Mouse (Mus musculus): ENCODE results near the gene Prkcq. TPM values are rescaled to one million over a fixed set of nuclear protein-coding genes. Genes with fewer than 3 reads are reported as not detected.

Gene Prkcq
- 2.6 and 2.8 TPM in 2 replicates for polyA plus RNA-seq (2014; fragmentation: Nextera tagmentation; extraction: Ambion mirVana)

GRCm38 (mm10) chr2:11171754-11172501 is at the start of gene Prkcq:
TSS of gene Prkcq (plus strand) at chr2:11172108.
- ATAC-seq (replicated peaks; ENCODE audit: low FRiP score, low TSS enrichment, low read depth) (peak; percentile 71), DNase-seq (ENCODE audit: low spot score) (peak; percentile 77)
- WGBS: 3% methylated on average over 39 of the region's 51 CpGs
- Histone ChIP-seq H3K27ac (ENCODE audit: low read depth) (no peak within 1 kb of the TSS), H3K9me3 (ENCODE audit: control insufficient read depth, low read length) (no peaks in the 10 kb centered on the region), H3K4me2 (ENCODE audit: low read length) (peak within 1 kb of the TSS; percentile 87), H3K9ac (ENCODE audit: low read length) (peak within 1 kb of the TSS; percentile 44), H3K27me3 (replicated peaks; ENCODE audit: control insufficient read depth, insufficient read depth, low read length) (peaks cover 9% of the 10 kb centered on the region; the same call in 1 of the 2 replicates), H3K36me3 (ENCODE audit: control insufficient read depth, insufficient read depth, low read length) (no peaks in the 10 kb centered on the region), H3K4me3 (ENCODE audit: low read depth, low read length) (peak within 1 kb of the TSS; percentile 55), H3K4me1 (replicated peaks; ENCODE audit: control insufficient read depth, insufficient read depth, low read length) (no peaks in the 10 kb centered on the region; the same call in 1 of the 2 replicates)

GRCm38 (mm10) chr2:11130881-11131280 is 41.0 kb upstream of the Prkcq start:
- WGBS: 66% methylated on average over 12 of the region's 12 CpGs

DNA sequence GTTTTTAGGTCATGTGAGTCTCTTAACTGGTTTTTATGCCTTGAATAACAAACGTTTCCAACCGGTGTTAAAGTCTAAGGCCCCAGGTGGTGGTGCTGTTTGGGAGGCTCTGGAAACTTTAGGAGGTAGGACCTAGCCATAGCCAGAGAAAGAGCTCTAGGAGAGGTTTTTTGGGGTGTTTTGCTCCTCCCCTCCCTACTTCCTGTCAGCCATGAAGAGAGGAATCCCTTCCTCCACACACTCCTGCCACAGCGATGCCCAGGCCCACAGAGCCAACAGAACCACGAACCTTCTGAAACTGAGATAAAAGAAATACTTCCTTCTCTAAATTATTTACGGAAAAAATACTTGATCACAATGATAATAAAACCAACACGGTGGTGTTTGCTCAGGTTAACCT is 36.2 kb upstream of the Prkcq start:
- Histone ChIP-seq H3K9ac (ENCODE audit: low read length) (no peak overlapping the region), H3K27ac (ENCODE audit: low read depth) (no peak overlapping the region), H3K4me3 (ENCODE audit: low read depth, low read length) (no peak overlapping the region), H3K27me3 (replicated peaks; ENCODE audit: control insufficient read depth, insufficient read depth, low read length) (no peaks in the 10 kb centered on the region), H3K36me3 (ENCODE audit: control insufficient read depth, insufficient read depth, low read length) (no peaks in the 10 kb centered on the region), H3K9me3 (ENCODE audit: control insufficient read depth, low read length) (0 out of 2 replicates have a peak, but pooled peaks cover 3% of the 10 kb centered on the region), H3K4me1 (replicated peaks; ENCODE audit: control insufficient read depth, insufficient read depth, low read length) (no peaks in the 10 kb centered on the region), H3K4me2 (ENCODE audit: low read length) (no peak overlapping the region)
- no peak for DNase-seq (ENCODE audit: low spot score)
- 66% methylated on average over 6 of the region's 6 CpGs for WGBS
- no peak for ATAC-seq (replicated peaks; ENCODE audit: low FRiP score, low TSS enrichment, low read depth)

More at GRCm38 (mm10) chr2:11130881-11131280, 41.0 kb upstream of the Prkcq start:
- ATAC-seq (replicated peaks; ENCODE audit: low FRiP score, low TSS enrichment, low read depth) (no peak), DNase-seq (ENCODE audit: low spot score) (no peak)
- Histone ChIP-seq H3K36me3 (ENCODE audit: control insufficient read depth, insufficient read depth, low read length) (no peaks in the 10 kb centered on the region), H3K4me2 (ENCODE audit: low read length) (no peak overlapping the region), H3K27me3 (replicated peaks; ENCODE audit: control insufficient read depth, insufficient read depth, low read length) (no peaks in the 10 kb centered on the region), H3K9me3 (ENCODE audit: control insufficient read depth, low read length) (no peaks in the 10 kb centered on the region), H3K4me1 (replicated peaks; ENCODE audit: control insufficient read depth, insufficient read depth, low read length) (no peaks in the 10 kb centered on the region), H3K27ac (ENCODE audit: low read depth) (no peak overlapping the region), H3K9ac (ENCODE audit: low read length) (no peak overlapping the region), H3K4me3 (ENCODE audit: low read depth, low read length) (no peak overlapping the region)

DNA sequence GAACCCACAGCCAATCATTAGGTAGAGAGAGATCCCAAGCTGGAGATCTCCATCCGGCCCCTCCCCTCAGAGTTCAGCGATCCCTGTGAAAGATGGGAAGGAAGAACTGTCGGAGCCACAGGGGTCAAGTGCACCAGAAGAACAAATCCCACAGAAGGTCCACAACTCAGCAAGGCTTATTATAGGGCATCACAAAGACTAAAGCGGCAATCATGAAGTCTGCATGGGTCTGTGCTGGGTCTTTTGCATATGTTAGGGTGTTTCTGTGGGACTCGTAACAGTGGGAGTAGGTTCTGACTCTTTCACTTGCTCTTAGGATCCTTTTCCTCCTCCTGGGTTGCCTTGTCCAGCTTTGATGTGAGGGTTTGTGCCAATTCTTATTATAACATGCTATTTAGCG is 33.8 kb upstream of the Prkcq start:
- 0 out of 2 replicates have a peak, but pooled peaks cover 3% of the 10 kb centered on the region for H3K9me3 ChIP-seq (ENCODE audit: control insufficient read depth, low read length)

GRCm38 (mm10) chr2:11139518-11140152 is 32.3 kb upstream of the Prkcq start:
- Histone ChIP-seq H3K27ac (ENCODE audit: low read depth) (no peak overlapping the region), H3K4me2 (ENCODE audit: low read length) (no peak overlapping the region), H3K9ac (ENCODE audit: low read length) (no peak overlapping the region), H3K9me3 (ENCODE audit: control insufficient read depth, low read length) (0 out of 2 replicates have a peak, but pooled peaks cover 3% of the 10 kb centered on the region), H3K36me3 (ENCODE audit: control insufficient read depth, insufficient read depth, low read length) (no peaks in the 10 kb centered on the region), H3K4me1 (replicated peaks; ENCODE audit: control insufficient read depth, insufficient read depth, low read length) (no peaks in the 10 kb centered on the region), H3K27me3 (replicated peaks; ENCODE audit: control insufficient read depth, insufficient read depth, low read length) (no peaks in the 10 kb centered on the region), H3K4me3 (ENCODE audit: low read depth, low read length) (no peak overlapping the region)
- 67% methylated on average over 1 of the region's 1 CpGs for WGBS
- ATAC-seq (replicated peaks; ENCODE audit: low FRiP score, low TSS enrichment, low read depth) (no peak), DNase-seq (ENCODE audit: low spot score) (no peak)

More for the DNA sequence above, 33.8 kb upstream of the Prkcq start:
- Histone ChIP-seq H3K4me2 (ENCODE audit: low read length) (no peak overlapping the region), H3K36me3 (ENCODE audit: control insufficient read depth, insufficient read depth, low read length) (no peaks in the 10 kb centered on the region), H3K27ac (ENCODE audit: low read depth) (no peak overlapping the region), H3K4me1 (replicated peaks; ENCODE audit: control insufficient read depth, insufficient read depth, low read length) (no peaks in the 10 kb centered on the region), H3K27me3 (replicated peaks; ENCODE audit: control insufficient read depth, insufficient read depth, low read length) (no peaks in the 10 kb centered on the region), H3K4me3 (ENCODE audit: low read depth, low read length) (no peak overlapping the region), H3K9ac (ENCODE audit: low read length) (no peak overlapping the region)
- ATAC-seq (replicated peaks; ENCODE audit: low FRiP score, low TSS enrichment, low read depth) (no peak), DNase-seq (ENCODE audit: low spot score) (no peak)
- WGBS: 86% methylated on average over 6 of the region's 6 CpGs

DNA sequence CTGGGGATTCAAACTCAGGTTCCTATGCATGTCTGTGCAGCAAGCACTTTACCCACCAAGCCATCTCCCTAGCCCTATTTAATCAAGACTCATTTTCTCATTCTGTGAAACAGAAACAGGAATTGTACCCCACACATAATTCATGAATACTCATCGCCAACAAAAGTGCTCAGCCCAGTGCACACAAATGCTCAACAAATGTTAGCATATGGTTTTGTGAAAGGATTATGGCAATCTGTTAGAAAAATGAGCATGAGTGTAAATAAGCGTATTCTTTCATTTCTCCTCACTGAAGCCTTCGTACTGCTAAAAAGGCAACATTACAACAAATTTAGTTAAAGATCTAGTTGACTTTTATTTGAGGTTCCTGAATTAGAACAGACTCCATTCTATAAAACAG is 31.5 kb upstream of the Prkcq start:
- Histone ChIP-seq H3K4me1 (replicated peaks; ENCODE audit: control insufficient read depth, insufficient read depth, low read length) (no peaks in the 10 kb centered on the region), H3K9me3 (ENCODE audit: control insufficient read depth, low read length) (0 out of 2 replicates have a peak, but pooled peaks cover 3% of the 10 kb centered on the region), H3K4me2 (ENCODE audit: low read length) (no peak overlapping the region), H3K27me3 (replicated peaks; ENCODE audit: control insufficient read depth, insufficient read depth, low read length) (no peaks in the 10 kb centered on the region), H3K9ac (ENCODE audit: low read length) (no peak overlapping the region), H3K36me3 (ENCODE audit: control insufficient read depth, insufficient read depth, low read length) (no peaks in the 10 kb centered on the region), H3K27ac (ENCODE audit: low read depth) (no peak overlapping the region), H3K4me3 (ENCODE audit: low read depth, low read length) (no peak overlapping the region)
- DNase-seq (ENCODE audit: low spot score) (no peak), ATAC-seq (replicated peaks; ENCODE audit: low FRiP score, low TSS enrichment, low read depth) (no peak)
- WGBS: 89% methylated on average over 3 of the region's 3 CpGs

DNA sequence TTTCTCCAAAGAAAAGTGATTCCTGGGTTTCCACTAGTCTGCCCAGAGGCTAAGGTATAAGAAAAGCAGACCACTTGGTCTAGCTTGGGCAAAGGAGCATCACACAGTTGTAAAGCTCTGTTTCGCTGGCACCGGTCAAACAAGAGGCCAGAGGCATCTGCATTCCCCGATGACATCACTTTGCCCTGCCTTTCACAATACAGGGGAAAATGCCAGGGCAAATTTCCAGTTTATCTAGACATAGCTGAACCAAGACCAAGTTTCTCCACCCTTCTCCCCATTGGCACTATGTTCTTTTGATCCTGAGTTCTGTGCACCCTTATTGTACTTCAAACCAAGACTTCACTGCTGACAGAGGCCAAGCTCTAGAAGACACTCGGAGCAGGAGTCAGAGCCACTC is 22.8 kb upstream of the Prkcq start:
- H3K9ac ChIP-seq (ENCODE audit: low read length): no peak overlapping the region
- no peaks in the 10 kb centered on the region for H3K36me3 ChIP-seq (ENCODE audit: control insufficient read depth, insufficient read depth, low read length)
- H3K4me3 ChIP-seq (ENCODE audit: low read depth, low read length): no peak overlapping the region
- H3K9me3 ChIP-seq (ENCODE audit: control insufficient read depth, low read length): no peaks in the 10 kb centered on the region
- no peaks in the 10 kb centered on the region for H3K4me1 ChIP-seq (replicated peaks; ENCODE audit: control insufficient read depth, insufficient read depth, low read length)
- H3K27ac ChIP-seq (ENCODE audit: low read depth): no peak overlapping the region
- WGBS: 88% methylated on average over 4 of the region's 4 CpGs
- DNase-seq (ENCODE audit: low spot score): no peak
- ATAC-seq (replicated peaks; ENCODE audit: low FRiP score, low TSS enrichment, low read depth): no peak
- no peak overlapping the region for H3K4me2 ChIP-seq (ENCODE audit: low read length)
- H3K27me3 ChIP-seq (replicated peaks; ENCODE audit: control insufficient read depth, insufficient read depth, low read length): no peaks in the 10 kb centered on the region

DNA sequence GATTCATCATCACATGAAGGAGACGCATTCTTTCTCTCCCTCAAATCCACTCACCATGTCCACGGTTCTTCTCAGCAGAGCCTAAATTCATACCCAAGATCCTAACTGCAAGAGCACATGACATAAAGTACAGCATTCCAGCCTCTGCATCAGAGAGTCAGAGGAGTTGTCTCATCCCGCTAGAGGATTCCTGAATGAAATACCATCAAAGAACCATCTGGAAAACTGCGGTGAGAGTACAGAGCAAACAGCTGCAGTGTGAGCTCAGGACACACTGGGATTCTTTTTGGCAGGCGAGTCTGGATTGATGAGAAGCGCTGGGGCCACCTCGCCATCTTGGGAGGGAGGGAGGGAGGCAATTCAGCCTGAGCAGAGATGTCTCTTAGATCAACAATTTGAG is 20.9 kb upstream of the Prkcq start:
- Histone ChIP-seq H3K4me2 (ENCODE audit: low read length) (no peak overlapping the region), H3K9ac (ENCODE audit: low read length) (no peak overlapping the region), H3K9me3 (ENCODE audit: control insufficient read depth, low read length) (no peaks in the 10 kb centered on the region), H3K36me3 (ENCODE audit: control insufficient read depth, insufficient read depth, low read length) (no peaks in the 10 kb centered on the region), H3K4me1 (replicated peaks; ENCODE audit: control insufficient read depth, insufficient read depth, low read length) (no peaks in the 10 kb centered on the region), H3K27me3 (replicated peaks; ENCODE audit: control insufficient read depth, insufficient read depth, low read length) (no peaks in the 10 kb centered on the region), H3K27ac (ENCODE audit: low read depth) (no peak overlapping the region), H3K4me3 (ENCODE audit: low read depth, low read length) (no peak overlapping the region)
- ATAC-seq (replicated peaks; ENCODE audit: low FRiP score, low TSS enrichment, low read depth): no peak
- 63% methylated on average over 7 of the region's 7 CpGs for WGBS
- no peak for DNase-seq (ENCODE audit: low spot score)
